Mouse (Mus musculus): ENCODE data around the gene Tcf20.

GRCm38 (mm10) chr15:82922755-82923154 is 64.9 kb downstream of the Tcf20 start:
- TF ChIP-seq CTCF (IDR thresholded peaks at IDR 0.05; ENCODE audit: insufficient read depth, low read depth, low read length): no peak
- no peak for TF ChIP-seq POLR2A (IDR thresholded peaks at IDR 0.05; ENCODE audit: insufficient read depth, low read depth, low read length)

All from olfactory bulb, adult 2 months (tissue).